Mouse (Mus musculus) heart, embryonic 11.5 days (tissue): ENCODE data around the gene Pea15a. TPM values are rescaled to one million over a fixed set of nuclear protein-coding genes. Genes with fewer than 3 reads are reported as not detected.
A peak's percentile ranks its signal among the peaks of the same experiment; 100 is the strongest.

ENCODE experiments used
- ATAC-seq: fragments of 200-750 bp; cut with Nextera tagmentation; replicated peaks from 2 replicates; pipeline ENCODE4 v1.8.0; 2017; ENCODE audit warnings: moderate library complexity; ENCODE audit not compliant: insufficient number of reproducible peaks, low FRiP score, low TSS enrichment
- H3K27ac ChIP-seq: fragments of 300-500 bp; sonication (generic); 2 replicates; pipeline ENCODE4 v1.5.1; 2014; ENCODE audit warnings: mild to moderate bottlenecking, low read depth, low read length
- H3K27me3 ChIP-seq: fragments of 300-500 bp; sonication (generic); 2 replicates; pipeline ENCODE4 v1.6.1; 2014; ENCODE audit warnings: mild to moderate bottlenecking, low read length, mixed read lengths; ENCODE audit not compliant: control insufficient read depth, insufficient read depth
- H3K36me3 ChIP-seq: fragments of 300-500 bp; sonication (generic); 2 replicates; pipeline ENCODE4 v1.6.1; 2014; ENCODE audit warnings: mild to moderate bottlenecking, low read length, moderate library complexity, mixed read lengths; ENCODE audit not compliant: control insufficient read depth, insufficient read depth
- H3K4me1 ChIP-seq: fragments of 300-500 bp; sonication (generic); 2 replicates; pipeline ENCODE4 v1.6.1; 2014; ENCODE audit warnings: low read length; ENCODE audit not compliant: control insufficient read depth, insufficient read depth
- H3K4me2 ChIP-seq: fragments of 300-500 bp; sonication (generic); 2 replicates; pipeline ENCODE4 v1.6.1; 2014; ENCODE audit warnings: mild to moderate bottlenecking, moderate library complexity
- H3K4me3 ChIP-seq: fragments of 300-500 bp; sonication (generic); 2 replicates; pipeline ENCODE4 v1.5.1; 2014; ENCODE audit warnings: low read depth, low read length
- H3K9ac ChIP-seq: fragments of 300-500 bp; sonication (generic); 2 replicates; pipeline ENCODE4 v1.6.1; 2014; ENCODE audit warnings: mild to moderate bottlenecking, low read depth, low read length, moderate library complexity
- H3K9me3 ChIP-seq: fragments of 300-500 bp; sonication (generic); replicated peaks from 2 replicates; pipeline ENCODE4 v1.6.1; 2016; ENCODE audit warnings: low read length; ENCODE audit not compliant: control insufficient read depth
- WGBS: fragments of 180-500 bp; shearing (Covaris S2); extraction: QIAGEN DNeasy Blood & Tissue Kit; methylation state at CpG from one replicate; pipeline ENCODE4 v1.1.7; 2014; ENCODE audit not compliant: insufficient replicate concordance; 5-methylcytosine and 5-hydroxymethylcytosine counted together
- polyA plus RNA-seq: library from polyadenylated mRNA; unstranded; fragments of >200 nt; fragmentation: Nextera tagmentation; extraction: Ambion mirVana; gene quantifications from 2 replicates; pipeline ENCODE4 v1.2.1, GENCODE M21; 2014

Pea15a gene
- polyA plus RNA-seq, 1 experiment from 2014 or later = 121 TPM

- H3K27me3 ChIP-seq = no peaks in the 10 kb centered on the region
- no peaks in the 10 kb centered on the region for H3K36me3 ChIP-seq
- H3K27ac ChIP-seq = no peak overlapping the region
- H3K4me1 ChIP-seq = peaks cover 9% of the 10 kb centered on the region
- H3K4me2 ChIP-seq = no peak overlapping the region
- H3K9ac ChIP-seq = 0 out of 2 replicates have a peak overlapping the region, but pooled peaks have one; percentile 34
- ATAC-seq = no peak
- H3K9me3 ChIP-seq = no peaks in the 10 kb centered on the region
- WGBS = 47% methylated on average over 5 of the region's 5 CpGs
- no peak overlapping the region for H3K4me3 ChIP-seq
These were observed 6.2 kb upstream of the Pea15a start for GRCm38 (mm10) chr1:172212776-172213175.

GRCm38 (mm10) chr1:172207111-172207584 lies 544 bp upstream of the Pea15a start:
- Histone ChIP-seq H3K27me3 (no peaks in the 10 kb centered on the region), H3K4me3 (peak overlapping the region; percentile 82; the same call in 1 of the 2 replicates), H3K9ac (peak overlapping the region; percentile 91; the same call in 1 of the 2 replicates), H3K9me3 (no peaks in the 10 kb centered on the region), H3K36me3 (no peaks in the 10 kb centered on the region), H3K4me2 (peak overlapping the region; percentile 78), H3K4me1 (peaks cover 45% of the 10 kb centered on the region), H3K27ac (peak overlapping the region; percentile 87)
- WGBS = 22% methylated on average over 7 of the region's 7 CpGs
- no peak for ATAC-seq

- Histone ChIP-seq H3K4me3 (peak overlapping the region; percentile 82), H3K9ac (peak overlapping the region; percentile 91), H3K4me1 (peaks cover 59% of the 10 kb centered on the region), H3K4me2 (peak overlapping the region; percentile 78), H3K36me3 (no peaks in the 10 kb centered on the region), H3K27me3 (no peaks in the 10 kb centered on the region), H3K27ac (peak overlapping the region; percentile 87), H3K9me3 (no peaks in the 10 kb centered on the region)
- WGBS = 11% methylated on average over 3 of the region's 3 CpGs
- no peak for ATAC-seq
These were observed 890 bp downstream of the Pea15a start for GRCm38 (mm10) chr1:172205741-172206087.

GRCm38 (mm10) chr1:172204814-172205740 lies 1.5 kb downstream of the Pea15a start:
- Histone ChIP-seq H3K27ac (peak overlapping the region; percentile 82), H3K9me3 (no peaks in the 10 kb centered on the region), H3K36me3 (peaks cover 4% of the 10 kb centered on the region; the same call in 1 of the 2 replicates), H3K4me3 (peak overlapping the region; percentile 82), H3K4me2 (peak overlapping the region; percentile 78), H3K9ac (peak overlapping the region; percentile 91; the same call in 1 of the 2 replicates), H3K4me1 (peaks cover 59% of the 10 kb centered on the region), H3K27me3 (no peaks in the 10 kb centered on the region)
- 45% methylated on average over 15 of the region's 15 CpGs for WGBS
- ATAC-seq = no peak

GRCm38 (mm10) chr1:172204033-172204813 lies 2.4 kb downstream of the Pea15a start:
- H3K27ac ChIP-seq = peak overlapping the region; percentile 82
- no peaks in the 10 kb centered on the region for H3K9me3 ChIP-seq
- WGBS = 23% methylated on average over 9 of the region's 9 CpGs
- H3K27me3 ChIP-seq = no peaks in the 10 kb centered on the region
- H3K4me3 ChIP-seq = no peak overlapping the region
- ATAC-seq = no peak
- H3K9ac ChIP-seq = peak overlapping the region; percentile 47; the same call in 1 of the 2 replicates
- peaks cover 8% of the 10 kb centered on the region; the same call in 1 of the 2 replicates for H3K36me3 ChIP-seq
- peaks cover 59% of the 10 kb centered on the region for H3K4me1 ChIP-seq
- peak overlapping the region; percentile 78 for H3K4me2 ChIP-seq

GRCm38 (mm10) chr1:172203566-172203965 lies 3.0 kb downstream of the Pea15a start:
- no peak for ATAC-seq
- H3K4me3 ChIP-seq = no peak overlapping the region
- H3K4me1 ChIP-seq = peaks cover 59% of the 10 kb centered on the region
- H3K27me3 ChIP-seq = no peaks in the 10 kb centered on the region
- WGBS = 11% methylated on average over 4 of the region's 4 CpGs
- peak overlapping the region; percentile 3; the same call in 1 of the 2 replicates for H3K4me2 ChIP-seq
- H3K27ac ChIP-seq = peak overlapping the region; percentile 82
- no peak overlapping the region for H3K9ac ChIP-seq
- peaks cover 8% of the 10 kb centered on the region; the same call in 1 of the 2 replicates for H3K36me3 ChIP-seq
- no peaks in the 10 kb centered on the region for H3K9me3 ChIP-seq

GRCm38 (mm10) chr1:172202894-172203522 lies 3.6 kb downstream of the Pea15a start:
- 38% methylated on average over 2 of the region's 2 CpGs for WGBS
- no peak overlapping the region for H3K9ac ChIP-seq
- no peaks in the 10 kb centered on the region for H3K27me3 ChIP-seq
- H3K4me3 ChIP-seq = no peak overlapping the region
- H3K4me2 ChIP-seq = peak overlapping the region; percentile 3; the same call in 1 of the 2 replicates
- H3K4me1 ChIP-seq = peaks cover 59% of the 10 kb centered on the region
- H3K27ac ChIP-seq = peak overlapping the region; percentile 82
- 0 out of 2 replicates have a peak, but pooled peaks have one; percentile 7 for ATAC-seq
- H3K9me3 ChIP-seq = no peaks in the 10 kb centered on the region
- peaks cover 13% of the 10 kb centered on the region; the same call in 1 of the 2 replicates for H3K36me3 ChIP-seq
